Mouse (Mus musculus): Measurements from ENCODE around the gene 6330403K07Rik.

6330403K07Rik gene

DNA sequence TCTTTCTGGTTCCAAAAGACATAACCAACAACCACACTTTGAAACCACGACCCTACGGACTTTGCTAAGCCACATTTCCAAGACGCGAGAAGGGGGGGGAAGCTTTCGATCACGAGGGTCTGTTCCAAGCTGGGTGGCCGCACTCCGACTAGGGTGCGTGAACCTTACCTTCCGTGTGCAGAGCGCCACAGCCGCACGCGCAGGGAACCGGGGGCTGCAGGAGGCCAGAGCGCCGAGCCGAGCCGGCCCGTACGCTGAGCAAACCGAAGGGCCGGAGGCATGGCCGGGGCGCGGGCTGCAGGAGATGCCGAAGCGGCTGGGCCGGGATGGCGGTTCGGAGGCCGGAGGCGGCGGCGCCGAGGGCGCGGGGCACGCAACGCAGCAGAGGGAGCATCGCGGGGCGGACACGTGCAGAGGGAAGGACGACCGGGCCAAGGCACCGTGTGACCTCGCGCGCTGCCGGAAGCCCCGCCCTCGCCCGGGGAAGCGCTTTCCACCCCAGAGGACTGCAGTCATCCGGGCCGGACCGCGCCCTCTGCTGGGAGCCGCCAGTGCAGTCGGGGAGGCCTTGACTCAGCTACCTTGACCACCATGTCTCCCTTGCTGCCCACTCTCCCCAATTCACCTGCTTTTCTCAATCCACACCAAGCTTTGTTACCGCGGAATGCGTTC lies 50.6 kb downstream of the 6330403K07Rik start, which contains the start of gene C1qbp:
Gene C1qbp (minus strand): TSS at position 470 of the 672 bp plus-strand sequence.
- DNase-seq (ENCODE audit: low read depth, low spot score), result peak; percentile 95

DNA sequence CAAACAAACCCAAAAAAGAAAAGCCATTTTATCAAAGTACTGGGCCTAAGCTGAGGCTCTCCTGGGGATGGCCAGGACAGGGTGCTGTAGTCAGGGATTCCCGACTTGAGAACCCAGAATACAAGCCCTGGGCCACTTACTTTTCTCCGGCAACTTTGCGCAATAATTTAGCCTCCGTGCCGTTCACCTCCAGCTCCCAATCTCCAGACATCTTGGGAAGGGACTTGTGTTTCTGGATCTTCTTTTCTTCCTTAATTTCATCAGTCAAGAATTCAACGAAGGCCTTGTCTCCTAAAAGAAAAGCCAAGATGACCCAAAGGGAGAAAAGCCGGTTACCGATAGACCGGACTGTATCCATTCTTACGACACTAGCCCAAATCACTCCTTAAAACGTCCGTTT lies 51.3 kb downstream of the 6330403K07Rik start:
- no peak for DNase-seq (ENCODE audit: low read depth, low spot score)
